Mouse (Mus musculus) cerebellum, adult 2 months (tissue): ENCODE data around the gene Epb41l1.

Experiments used
- CTCF ChIP-seq: fragments of 200-500 bp; IDR thresholded peaks from 2 replicates; pipeline ENCODE4 v1.5.1; 2011; ENCODE audit warnings: low read depth, mild to moderate bottlenecking, control low read depth, low read length, moderate library complexity, borderline replicate concordance; ENCODE audit not compliant: insufficient read depth
- POLR2A ChIP-seq: fragments of 200-500 bp; IDR thresholded peaks from 2 replicates; pipeline ENCODE4 v1.6.1; 2011; ENCODE audit warnings: low read length, control low read depth, borderline replicate concordance; ENCODE audit not compliant: insufficient read depth

DNA sequence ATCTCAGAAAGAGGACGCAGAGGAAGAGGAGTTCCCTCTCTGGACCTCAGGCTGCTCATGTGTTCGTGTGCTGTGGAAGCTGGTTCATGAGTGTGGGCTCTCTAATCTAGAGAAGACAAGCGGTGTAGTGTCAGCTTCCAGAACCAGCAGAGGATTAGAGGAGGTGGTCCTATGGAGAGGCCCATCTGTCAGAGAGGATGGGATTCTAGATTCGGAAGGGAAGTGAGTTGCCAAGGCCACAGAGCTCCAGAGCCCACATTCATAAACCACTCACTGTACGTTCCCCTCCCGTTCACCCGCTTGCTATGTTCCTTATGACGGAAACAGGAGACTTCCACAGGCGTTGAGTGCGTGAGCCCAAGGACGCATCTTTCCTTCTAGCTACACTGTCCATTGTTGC, 16.9 kb downstream of the Epb41l1 start:
- no peak for TF ChIP-seq CTCF
- TF ChIP-seq POLR2A: no peak
